Mouse (Mus musculus): ENCODE results near the gene Ocln. TPM values are rescaled to one million over a fixed set of nuclear protein-coding genes. Genes with fewer than 3 reads are reported as not detected.
A peak's percentile ranks its signal among the peaks of the same experiment; 100 is the strongest.

Ocln gene
- 10.0 and 10.9 TPM in 2 replicates for polyA plus RNA-seq (2015; fragmentation: Nextera tagmentation; extraction: Ambion mirVana)

DNA sequence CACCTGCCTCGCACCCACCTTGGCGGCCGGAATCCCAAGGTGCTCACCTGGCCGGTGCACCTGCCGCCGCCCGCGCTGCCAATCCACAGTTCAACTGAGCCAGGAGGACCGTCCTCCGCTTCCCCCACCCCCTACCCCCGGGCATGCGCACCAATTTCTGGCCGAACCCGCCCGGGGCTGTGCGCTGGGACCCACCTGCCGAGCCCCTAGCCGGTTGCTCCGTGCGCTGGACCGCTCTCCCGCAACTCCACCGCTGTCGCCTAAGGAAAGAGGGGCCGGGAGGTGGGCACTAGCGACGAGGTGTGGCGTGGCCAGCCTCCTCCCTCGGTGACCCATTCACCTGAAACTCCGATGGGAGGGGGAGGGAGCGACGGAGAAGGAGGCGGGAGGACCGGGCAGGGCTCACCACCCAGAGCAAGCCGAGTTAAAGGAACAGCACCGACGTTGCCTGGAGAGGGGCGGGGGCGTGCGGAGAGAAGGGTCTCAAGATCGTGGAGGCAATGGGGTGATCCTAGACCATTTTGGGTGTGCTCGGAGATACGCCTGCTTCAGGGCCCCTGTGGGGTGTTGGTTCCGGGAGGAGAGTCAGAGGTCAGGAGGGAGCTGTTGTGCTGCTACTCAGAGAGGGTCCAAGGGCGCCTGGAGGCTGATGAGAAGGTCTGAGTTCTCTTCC lies at the start of gene Ocln:
Ocln (minus strand) TSS at position 350 of the 673 bp plus-strand sequence.
- peak within 1 kb of the TSS; percentile 48 for H3K9ac ChIP-seq
- peak; percentile 74 for ATAC-seq (ENCODE audit: insufficient read depth)
- H3K36me3 ChIP-seq (replicated peaks) = no peaks in the 10 kb centered on the region
- peak within 1 kb of the TSS; percentile 59 for H3K4me3 ChIP-seq (replicated peaks)
- H3K4me2 ChIP-seq = peak within 1 kb of the TSS; percentile 68
- H3K9me3 ChIP-seq (replicated peaks) = no peaks in the 10 kb centered on the region
- WGBS (ENCODE audit: insufficient replicate concordance) = under 1% methylated on average over 45 of the region's 45 CpGs
- peaks cover 15% of the 10 kb centered on the region; the same call in 1 of the 2 replicates for H3K4me1 ChIP-seq (replicated peaks)
- peaks cover 62% of the 10 kb centered on the region for H3K27me3 ChIP-seq
- peak within 1 kb of the TSS; percentile 38 for H3K27ac ChIP-seq (replicated peaks)

DNA sequence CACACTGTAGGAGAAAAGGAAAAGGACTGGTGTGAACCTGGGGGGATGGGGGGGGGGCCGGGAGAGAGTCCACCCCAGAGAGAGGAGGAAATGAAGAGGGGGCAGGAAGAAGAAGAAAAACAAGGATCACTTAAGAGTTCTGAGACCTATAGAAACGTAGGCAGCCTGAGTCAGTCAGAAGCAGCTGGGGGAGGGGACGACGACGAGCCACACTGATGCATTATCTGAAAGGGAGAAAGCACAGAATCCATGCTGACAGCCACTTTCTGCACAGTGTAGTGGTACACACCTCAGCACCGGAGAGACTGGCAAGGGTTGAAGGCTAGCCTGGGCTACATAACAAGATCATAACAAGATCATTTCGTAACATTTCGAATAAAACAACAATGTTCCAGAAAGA lies 48.5 kb upstream of the Ocln start:
- no peaks in the 10 kb centered on the region for H3K9me3 ChIP-seq (replicated peaks)
- ATAC-seq (ENCODE audit: insufficient read depth) = no peak
- no peaks in the 10 kb centered on the region for H3K36me3 ChIP-seq (replicated peaks)
- WGBS (ENCODE audit: insufficient replicate concordance) = 31% methylated on average over 8 of the region's 8 CpGs
- no peaks in the 10 kb centered on the region for H3K27me3 ChIP-seq
- peak overlapping the region; percentile 29 for H3K4me3 ChIP-seq (replicated peaks)
- H3K27ac ChIP-seq (replicated peaks) = 0 out of 2 replicates have a peak overlapping the region, but pooled peaks have one; percentile 24
- peak overlapping the region; percentile 57 for H3K4me2 ChIP-seq
- peaks cover 8% of the 10 kb centered on the region for H3K4me1 ChIP-seq (replicated peaks)
- H3K9ac ChIP-seq = 0 out of 2 replicates have a peak overlapping the region, but pooled peaks have one; percentile 25

DNA sequence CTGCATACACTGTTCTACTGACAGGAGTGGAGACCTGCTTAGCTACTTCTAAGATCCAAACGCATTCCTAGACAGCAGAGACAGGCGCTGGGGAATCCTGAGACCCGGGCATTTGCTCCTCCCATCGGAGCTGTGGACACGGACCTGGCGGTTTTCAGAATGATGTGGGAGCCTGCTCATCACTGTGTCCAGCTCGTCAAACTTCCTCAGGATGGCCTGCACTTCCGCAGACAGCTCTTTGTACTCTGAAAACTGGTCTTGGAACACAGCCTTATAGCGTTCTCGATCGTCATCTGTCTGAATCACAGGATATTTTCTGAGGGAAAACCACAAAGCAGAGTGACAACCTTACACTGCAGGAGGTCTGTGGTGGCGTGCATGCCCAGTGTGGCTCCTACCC lies 47.8 kb upstream of the Ocln start:
- Histone ChIP-seq H3K4me2 (peak overlapping the region; percentile 57), H3K27ac (replicated peaks) (0 out of 2 replicates have a peak overlapping the region, but pooled peaks have one; percentile 24)

DNA sequence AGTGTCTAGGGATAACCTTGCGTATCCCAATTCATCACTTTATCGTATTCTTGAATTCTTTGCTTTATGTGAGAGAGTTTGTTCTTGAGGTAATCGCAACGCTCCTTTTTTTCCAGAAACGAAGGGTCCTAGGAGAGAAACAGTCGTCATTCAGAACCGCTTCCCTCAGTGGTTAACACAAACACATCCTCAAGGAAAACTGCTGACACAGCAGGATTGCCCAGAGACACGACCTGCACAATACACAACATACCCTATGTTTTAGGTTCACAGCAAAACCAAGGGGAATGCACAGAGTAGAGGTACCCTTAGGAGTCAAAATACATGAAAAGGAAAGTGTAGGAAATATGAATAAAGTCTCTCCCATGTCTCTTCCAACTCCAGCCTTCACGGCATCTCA lies 44.8 kb upstream of the Ocln start:
- no peak for ATAC-seq (ENCODE audit: insufficient read depth)
- Histone ChIP-seq H3K36me3 (replicated peaks) (no peaks in the 10 kb centered on the region), H3K27ac (replicated peaks) (no peak overlapping the region), H3K4me3 (replicated peaks) (no peak overlapping the region), H3K9me3 (replicated peaks) (no peaks in the 10 kb centered on the region), H3K4me2 (no peak overlapping the region), H3K27me3 (no peaks in the 10 kb centered on the region), H3K4me1 (replicated peaks) (peaks cover 8% of the 10 kb centered on the region), H3K9ac (no peak overlapping the region)
- 77% methylated on average over 9 of the region's 9 CpGs for WGBS (ENCODE audit: insufficient replicate concordance)

More for the DNA sequence above, 47.8 kb upstream of the Ocln start:
- 45% methylated on average over 12 of the region's 12 CpGs for WGBS (ENCODE audit: insufficient replicate concordance)
- Histone ChIP-seq H3K4me1 (replicated peaks) (peaks cover 8% of the 10 kb centered on the region), H3K4me3 (replicated peaks) (peak overlapping the region; percentile 29), H3K9me3 (replicated peaks) (no peaks in the 10 kb centered on the region), H3K27me3 (no peaks in the 10 kb centered on the region), H3K36me3 (replicated peaks) (no peaks in the 10 kb centered on the region), H3K9ac (no peak overlapping the region)
- no peak for ATAC-seq (ENCODE audit: insufficient read depth)

DNA sequence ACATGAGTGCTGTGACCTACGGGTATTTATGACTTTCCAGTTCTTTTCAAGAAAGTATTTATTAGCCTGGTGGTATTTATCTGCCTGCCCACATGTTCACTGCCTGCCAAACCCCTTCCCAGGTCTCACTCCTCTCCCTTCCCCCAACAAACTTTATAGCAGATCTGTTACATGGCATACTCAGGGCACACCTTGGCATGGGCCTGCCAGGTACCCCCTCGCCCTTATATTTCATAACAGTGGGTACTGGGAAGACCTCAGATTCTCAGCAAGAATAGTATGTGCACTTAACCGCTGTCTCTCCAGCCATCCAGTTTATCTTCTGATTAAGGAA lies 43.0 kb upstream of the Ocln start:
- H3K27ac ChIP-seq (replicated peaks) = no peak overlapping the region
- ATAC-seq (ENCODE audit: insufficient read depth) = no peak

GRCm38 (mm10) chr13:100594838-100595551 lies 42.5 kb upstream of the Ocln start:
- Histone ChIP-seq H3K36me3 (replicated peaks) (no peaks in the 10 kb centered on the region), H3K9ac (no peak overlapping the region), H3K27ac (replicated peaks) (no peak overlapping the region), H3K9me3 (replicated peaks) (no peaks in the 10 kb centered on the region), H3K4me1 (replicated peaks) (no peaks in the 10 kb centered on the region), H3K4me3 (replicated peaks) (no peak overlapping the region), H3K4me2 (no peak overlapping the region), H3K27me3 (no peaks in the 10 kb centered on the region)
- WGBS (ENCODE audit: insufficient replicate concordance) = 62% methylated on average over 5 of the region's 5 CpGs
- ATAC-seq (ENCODE audit: insufficient read depth) = no peak

More for the DNA sequence above, 43.0 kb upstream of the Ocln start:
- Histone ChIP-seq H3K4me2 (no peak overlapping the region), H3K4me1 (replicated peaks) (no peaks in the 10 kb centered on the region), H3K36me3 (replicated peaks) (no peaks in the 10 kb centered on the region), H3K9ac (no peak overlapping the region), H3K4me3 (replicated peaks) (no peak overlapping the region), H3K27me3 (no peaks in the 10 kb centered on the region), H3K9me3 (replicated peaks) (no peaks in the 10 kb centered on the region)
- 70% methylated on average over 3 of the region's 3 CpGs for WGBS (ENCODE audit: insufficient replicate concordance)

GRCm38 (mm10) chr13:100594041-100594792 lies 41.7 kb upstream of the Ocln start:
- Histone ChIP-seq H3K9ac (no peak overlapping the region), H3K4me1 (replicated peaks) (no peaks in the 10 kb centered on the region), H3K4me3 (replicated peaks) (peak overlapping the region; percentile 30), H3K27ac (replicated peaks) (peak overlapping the region; percentile 58; the same call in 1 of the 2 replicates), H3K27me3 (no peaks in the 10 kb centered on the region), H3K9me3 (replicated peaks) (no peaks in the 10 kb centered on the region), H3K36me3 (replicated peaks) (no peaks in the 10 kb centered on the region), H3K4me2 (peak overlapping the region; percentile 34)
- WGBS (ENCODE audit: insufficient replicate concordance) = 54% methylated on average over 12 of the region's 17 CpGs
- ATAC-seq (ENCODE audit: insufficient read depth) = peak; percentile 75

GRCm38 (mm10) chr13:100588646-100589045 lies 36.1 kb upstream of the Ocln start:
- no peaks in the 10 kb centered on the region for H3K4me1 ChIP-seq (replicated peaks)
- H3K36me3 ChIP-seq (replicated peaks) = peaks cover 17% of the 10 kb centered on the region
- H3K9me3 ChIP-seq (replicated peaks) = no peaks in the 10 kb centered on the region
- no peaks in the 10 kb centered on the region for H3K27me3 ChIP-seq
- no peak overlapping the region for H3K9ac ChIP-seq
- peak overlapping the region; percentile 48; the same call in 1 of the 2 replicates for H3K27ac ChIP-seq (replicated peaks)
- 70% methylated on average over 12 of the region's 12 CpGs for WGBS (ENCODE audit: insufficient replicate concordance)
- peak overlapping the region; percentile 42 for H3K4me3 ChIP-seq (replicated peaks)
- no peak; the same call in 1 of the 2 replicates for ATAC-seq (ENCODE audit: insufficient read depth)
- H3K4me2 ChIP-seq = peak overlapping the region; percentile 41

DNA sequence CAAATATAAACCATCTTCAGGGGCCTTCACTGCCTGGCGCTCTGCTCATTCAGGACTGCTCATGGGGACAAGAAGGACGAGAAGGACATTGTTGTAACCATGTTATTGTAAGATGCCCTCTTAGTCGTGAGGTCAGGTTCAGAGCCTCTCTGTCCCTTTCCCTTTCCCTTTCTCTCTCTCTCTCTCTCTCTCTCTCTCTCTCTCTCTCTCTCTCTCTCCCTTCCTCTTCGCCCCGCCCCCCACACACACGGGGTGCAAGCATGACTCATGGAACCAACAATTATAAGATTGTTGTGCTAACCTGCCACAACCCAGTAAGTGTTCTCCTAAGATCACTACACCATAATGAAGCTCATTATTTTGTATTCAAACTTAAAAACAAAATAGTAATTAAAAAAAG lies 29.6 kb upstream of the Ocln start:
- 56% methylated on average over 6 of the region's 6 CpGs for WGBS (ENCODE audit: insufficient replicate concordance)
- no peak overlapping the region for H3K27ac ChIP-seq (replicated peaks)
- H3K36me3 ChIP-seq (replicated peaks) = peaks cover 3% of the 10 kb centered on the region

DNA sequence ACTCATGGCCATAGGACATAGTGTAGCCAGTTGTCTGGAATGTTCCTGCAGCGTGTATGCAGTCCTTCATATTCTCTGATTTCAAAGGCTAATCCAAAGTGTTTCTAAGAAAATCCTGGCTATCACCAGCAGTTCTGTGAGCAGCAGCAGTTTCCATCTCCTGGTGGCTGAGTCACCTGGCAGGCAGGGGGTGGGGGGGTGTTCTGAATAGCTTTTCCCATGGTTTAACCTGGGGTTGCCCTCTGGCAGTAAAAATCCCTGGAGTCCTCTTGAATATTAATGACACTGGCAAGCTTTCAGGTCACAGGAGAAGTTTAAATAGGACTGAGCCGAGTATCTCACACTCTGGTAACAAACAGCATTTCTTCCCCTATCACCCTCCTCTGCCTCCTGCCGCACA lies 29.2 kb upstream of the Ocln start:
- no peak overlapping the region for H3K27ac ChIP-seq (replicated peaks)

More for the DNA sequence above, 29.6 kb upstream of the Ocln start:
- ATAC-seq (ENCODE audit: insufficient read depth) = no peak
- Histone ChIP-seq H3K4me3 (replicated peaks) (no peak overlapping the region), H3K4me1 (replicated peaks) (peaks cover 8% of the 10 kb centered on the region), H3K27me3 (no peaks in the 10 kb centered on the region), H3K9me3 (replicated peaks) (no peaks in the 10 kb centered on the region), H3K9ac (no peak overlapping the region), H3K4me2 (no peak overlapping the region)

GRCm38 (mm10) chr13:100579951-100580350 lies 27.4 kb upstream of the Ocln start:
- ATAC-seq (ENCODE audit: insufficient read depth) = no peak
- H3K27ac ChIP-seq (replicated peaks) = peak overlapping the region; percentile 51; the same call in 1 of the 2 replicates
- no peak overlapping the region for H3K4me2 ChIP-seq

More for the DNA sequence above, 29.2 kb upstream of the Ocln start:
- no peak overlapping the region for H3K4me3 ChIP-seq (replicated peaks)
- no peaks in the 10 kb centered on the region for H3K27me3 ChIP-seq
- H3K4me1 ChIP-seq (replicated peaks) = peaks cover 8% of the 10 kb centered on the region
- no peak for ATAC-seq (ENCODE audit: insufficient read depth)
- H3K4me2 ChIP-seq = no peak overlapping the region
- WGBS (ENCODE audit: insufficient replicate concordance) = 50% methylated on average over 3 of the region's 3 CpGs
- H3K9me3 ChIP-seq (replicated peaks) = no peaks in the 10 kb centered on the region
- H3K36me3 ChIP-seq (replicated peaks) = no peaks in the 10 kb centered on the region; the same call in none of the 2 replicates
- no peak overlapping the region for H3K9ac ChIP-seq

More at GRCm38 (mm10) chr13:100579951-100580350, 27.4 kb upstream of the Ocln start:
- no peak overlapping the region for H3K9ac ChIP-seq
- no peaks in the 10 kb centered on the region for H3K36me3 ChIP-seq (replicated peaks)
- no peaks in the 10 kb centered on the region for H3K27me3 ChIP-seq
- H3K9me3 ChIP-seq (replicated peaks) = no peaks in the 10 kb centered on the region
- H3K4me3 ChIP-seq (replicated peaks) = no peak overlapping the region
- H3K4me1 ChIP-seq (replicated peaks) = peaks cover 13% of the 10 kb centered on the region

All from liver, embryonic 15.5 days (tissue).